Mouse (Mus musculus): ENCODE results near the gene Runx3.
A peak's percentile ranks its signal among the peaks of the same experiment; 100 is the strongest.
"Not testable (repeated sequence)": the region's sequence is repeated elsewhere in the genome, so short reads cannot be mapped to it uniquely, and the experiment has no call there.

The Runx3 gene

GRCm38 (mm10) chr4:135171304-135171875 is 50.9 kb downstream of the Runx3 start:
- no peak for DNase-seq (ENCODE audit: low spot score)

GRCm38 (mm10) chr4:135175406-135176120 is 55.1 kb downstream of the Runx3 start:
- no peak for DNase-seq (ENCODE audit: low spot score)

GRCm38 (mm10) chr4:135177568-135177967 is 57.1 kb downstream of the Runx3 start:
- no peak for DNase-seq (ENCODE audit: low spot score)

GRCm38 (mm10) chr4:135179077-135179481 is 58.6 kb downstream of the Runx3 start:
- no peak for DNase-seq (ENCODE audit: low spot score)

GRCm38 (mm10) chr4:135181819-135182218 is 61.4 kb downstream of the Runx3 start:
- no peak for DNase-seq (ENCODE audit: low spot score)

GRCm38 (mm10) chr4:135184277-135184676 is 63.8 kb downstream of the Runx3 start:
- DNase-seq (ENCODE audit: low spot score): not testable (repeated sequence)

GRCm38 (mm10) chr4:135189452-135190008 is 69.1 kb downstream of the Runx3 start:
- no peak for DNase-seq (ENCODE audit: low spot score)

- DNase-seq (ENCODE audit: low spot score): no peak
Observed at GRCm38 (mm10) chr4:135190364-135190763, 69.9 kb downstream of the Runx3 start.

GRCm38 (mm10) chr4:135191185-135191584 is 70.7 kb downstream of the Runx3 start:
- no peak for DNase-seq (ENCODE audit: low spot score)

- no peak for DNase-seq (ENCODE audit: low spot score)
Observed at GRCm38 (mm10) chr4:135191604-135192003, 71.2 kb downstream of the Runx3 start.

- no peak for DNase-seq (ENCODE audit: low spot score)
Observed at GRCm38 (mm10) chr4:135192841-135193240, 72.4 kb downstream of the Runx3 start.

GRCm38 (mm10) chr4:135197857-135198256 is 77.4 kb downstream of the Runx3 start:
- no peak for DNase-seq (ENCODE audit: low spot score)

GRCm38 (mm10) chr4:135201771-135202170 is 81.3 kb downstream of the Runx3 start:
- no peak for DNase-seq (ENCODE audit: low spot score)

GRCm38 (mm10) chr4:135203279-135203678 is 82.8 kb downstream of the Runx3 start:
- DNase-seq (ENCODE audit: low spot score): no peak

GRCm38 (mm10) chr4:135203806-135204560 is 83.5 kb downstream of the Runx3 start:
- no peak for DNase-seq (ENCODE audit: low spot score)

- no peak for DNase-seq (ENCODE audit: low spot score)
Observed at GRCm38 (mm10) chr4:135204666-135205065, 84.2 kb downstream of the Runx3 start.

GRCm38 (mm10) chr4:135205254-135205653 is 84.8 kb downstream of the Runx3 start:
- DNase-seq (ENCODE audit: low spot score): no peak

- peak; percentile 40 for DNase-seq (ENCODE audit: low spot score)
Observed at GRCm38 (mm10) chr4:135205711-135206600, 85.5 kb downstream of the Runx3 start.

- no peak for DNase-seq (ENCODE audit: low spot score)
Observed at GRCm38 (mm10) chr4:135209846-135210245, 89.4 kb downstream of the Runx3 start.

GRCm38 (mm10) chr4:135219652-135220051 is 99.2 kb downstream of the Runx3 start:
- no peak for DNase-seq (ENCODE audit: low spot score)

- DNase-seq (ENCODE audit: low spot score): no peak
Observed at GRCm38 (mm10) chr4:135220641-135221040, 100.2 kb downstream of the Runx3 start.
